Mouse (Mus musculus): ENCODE data around the gene Thap2.

DNA sequence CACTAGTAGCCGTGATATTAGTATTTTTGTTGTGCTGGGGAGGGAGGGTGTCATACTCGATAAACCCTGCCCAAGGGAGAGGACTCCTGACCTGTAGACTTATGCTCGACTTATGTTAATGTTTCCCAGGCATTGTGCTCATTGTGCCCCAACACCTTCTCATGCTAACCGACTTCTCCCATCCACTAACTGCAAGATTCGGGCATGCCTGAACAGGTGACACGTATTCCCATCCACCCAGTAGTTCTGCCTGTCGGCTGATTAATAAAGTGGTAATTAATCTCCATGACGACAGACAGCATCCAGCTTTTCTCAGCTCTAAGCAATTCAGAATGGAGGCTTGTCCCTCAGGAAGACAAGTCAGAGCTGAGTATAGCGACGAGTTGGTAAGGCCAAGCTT is 35.2 kb downstream of the Thap2 start:
- no peak for TF ChIP-seq CTCF (conservative IDR thresholded peaks at IDR 0.05; ENCODE audit: insufficient read depth, insufficient read length, low read depth, low read length)
- no peak for TF ChIP-seq POLR2A (IDR thresholded peaks at IDR 0.05; ENCODE audit: low read depth, low read length)
